Mouse (Mus musculus) lung, embryonic 14.5 days (tissue): Measurements from ENCODE around the gene Uaca. TPM values are rescaled to one million over a fixed set of nuclear protein-coding genes. Genes with fewer than 3 reads are reported as not detected.
A peak's percentile ranks its signal among the peaks of the same experiment; 100 is the strongest.

ENCODE experiments used
- ATAC-seq: fragments of 200-750 bp; cut with Nextera tagmentation; 2 replicates; pipeline ENCODE4 v1.8.0; 2017; ENCODE audit warnings: mild to moderate bottlenecking, moderate TSS enrichment, moderate library complexity; ENCODE audit not compliant: insufficient read depth
- DNase-seq: peaks from one replicate; pipeline ENCODE4 v3.0.0-alpha.2; 2015
- H3K27ac ChIP-seq: fragments of 300-500 bp; sonication (generic); 2 replicates; pipeline ENCODE4 v1.5.1; 2014; ENCODE audit warnings: low read depth, mild to moderate bottlenecking, moderate library complexity
- H3K27me3 ChIP-seq: fragments of 300-500 bp; sonication (generic); 2 replicates; pipeline ENCODE4 v1.6.1; 2014; ENCODE audit warnings: low read length, control low read depth; ENCODE audit not compliant: insufficient read depth
- H3K36me3 ChIP-seq: fragments of 300-500 bp; sonication (generic); 2 replicates; pipeline ENCODE4 v1.6.1; 2014; ENCODE audit warnings: control low read depth; ENCODE audit not compliant: insufficient read depth
- H3K4me1 ChIP-seq: fragments of 300-500 bp; sonication (generic); 2 replicates; pipeline ENCODE4 v1.6.1; 2014; ENCODE audit warnings: antibody characterized with exemption, control low read depth; ENCODE audit not compliant: insufficient read depth
- H3K4me2 ChIP-seq: fragments of 300-500 bp; sonication (generic); 2 replicates; pipeline ENCODE4 v1.6.1; 2014; ENCODE audit warnings: mild to moderate bottlenecking
- H3K4me3 ChIP-seq: fragments of 300-500 bp; sonication (generic); 2 replicates; pipeline ENCODE4 v1.5.1; 2014; ENCODE audit warnings: low read depth, low read length
- H3K9ac ChIP-seq: fragments of 300-500 bp; sonication (generic); 2 replicates; pipeline ENCODE4 v1.6.1; 2014
- H3K9me3 ChIP-seq: fragments of 300-500 bp; sonication (generic); 2 replicates; pipeline ENCODE4 v1.6.1; 2016; ENCODE audit warnings: low read depth, low read length, control low read depth
- CTCF ChIP-seq: IDR thresholded peaks from 2 replicates; pipeline ENCODE4 v1.5.1; 2016; ENCODE audit warnings: antibody characterized with exemption, low read depth
- WGBS: fragments of 180-500 bp; shearing (Covaris S2); extraction: QIAGEN DNeasy Blood & Tissue Kit; methylation state at CpG from one replicate; pipeline ENCODE4 v1.1.7; 2014; 5-methylcytosine and 5-hydroxymethylcytosine counted together
- polyA plus RNA-seq: library from polyadenylated mRNA; unstranded; fragments of >200 nt; fragmentation: Nextera tagmentation; extraction: Ambion mirVana; gene quantifications from 2 replicates; pipeline ENCODE4 v1.2.1, GENCODE M21; 2014

Uaca gene
- polyA plus RNA-seq, 1 experiment from 2014 or later, result 28.3 TPM

DNA sequence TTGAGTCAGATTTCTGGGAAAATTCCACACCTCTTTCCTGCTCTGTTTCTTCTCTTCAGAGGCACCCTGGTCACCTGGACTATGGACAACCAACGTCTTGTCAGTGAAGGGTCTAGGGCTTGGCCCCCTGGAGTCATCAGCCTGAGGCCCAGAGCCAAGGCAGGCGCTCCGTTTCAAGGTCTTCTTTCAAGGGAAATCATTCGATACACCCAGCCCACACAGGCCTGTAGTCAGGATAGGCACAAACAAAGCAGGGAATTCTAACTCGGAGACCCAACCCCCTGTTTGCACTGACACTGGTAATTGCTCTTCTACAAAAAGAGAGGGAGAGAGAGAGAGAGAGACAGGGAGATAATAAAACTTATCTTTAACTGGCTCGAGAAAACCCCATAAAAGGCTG, 42.4 kb upstream of the Uaca start:
- no peaks in the 10 kb centered on the region for H3K27me3 ChIP-seq
- DNase-seq (no peak), ATAC-seq (no peak)
- WGBS, result 60% methylated on average over 6 of the region's 6 CpGs
- H3K4me3 ChIP-seq, result no peak overlapping the region
- H3K9me3 ChIP-seq, result no peaks in the 10 kb centered on the region
- peaks cover 4% of the 10 kb centered on the region; the same call in 1 of the 2 replicates for H3K4me1 ChIP-seq
- no peaks in the 10 kb centered on the region for H3K36me3 ChIP-seq
- H3K4me2 ChIP-seq, result no peak overlapping the region
- H3K27ac ChIP-seq, result no peak overlapping the region
- H3K9ac ChIP-seq, result no peak overlapping the region
- TF ChIP-seq CTCF, result no peak

DNA sequence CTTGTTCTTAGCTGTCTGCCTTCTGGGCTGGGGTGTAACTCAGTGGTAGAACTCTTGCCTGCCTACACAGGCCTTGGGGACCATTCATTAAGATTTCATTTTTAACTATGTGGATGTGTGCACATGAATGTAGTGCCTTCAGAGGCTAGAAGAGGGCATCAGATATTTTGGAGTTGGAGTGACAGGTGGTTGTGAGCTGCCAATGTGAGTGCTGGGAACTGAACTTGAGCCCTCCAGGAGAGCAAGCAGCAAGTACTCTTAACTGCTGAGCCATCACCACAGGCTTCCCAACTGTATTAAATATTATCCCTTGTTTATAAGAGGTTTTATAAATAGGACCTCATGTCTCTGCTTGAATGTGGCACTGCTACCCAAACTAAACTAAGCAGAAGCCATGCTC, 41.7 kb upstream of the Uaca start:
- DNase-seq, result no peak

DNA sequence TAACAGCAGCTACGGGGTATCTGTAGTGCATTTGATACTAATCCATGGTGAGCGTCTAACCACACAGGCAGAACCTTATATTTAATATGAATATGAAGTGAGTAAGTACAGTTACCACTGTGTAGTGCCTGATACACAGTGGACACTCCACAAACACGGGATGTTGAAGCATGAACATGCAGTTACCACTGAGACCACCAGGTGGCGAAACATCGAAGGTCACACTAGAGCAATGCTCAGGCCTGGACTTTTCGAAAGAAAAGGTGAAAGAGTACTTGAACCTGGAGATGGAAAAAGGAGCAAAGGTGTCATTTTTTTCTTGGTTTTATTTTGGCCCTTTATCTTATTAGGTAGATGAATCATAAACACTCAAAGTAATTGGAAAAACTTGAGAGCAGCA, 38.1 kb upstream of the Uaca start:
- ATAC-seq, result peak; percentile 53; the same call in 1 of the 2 replicates
- DNase-seq, result peak; percentile 87
- WGBS, result 41% methylated on average over 6 of the region's 6 CpGs

More for the DNA sequence above, 41.7 kb upstream of the Uaca start:
- Histone ChIP-seq H3K36me3 (no peaks in the 10 kb centered on the region), H3K4me2 (no peak overlapping the region), H3K27ac (no peak overlapping the region), H3K9me3 (no peaks in the 10 kb centered on the region), H3K4me3 (no peak overlapping the region), H3K9ac (no peak overlapping the region), H3K27me3 (no peaks in the 10 kb centered on the region), H3K4me1 (peaks cover 11% of the 10 kb centered on the region; the same call in 1 of the 2 replicates)
- no peak for TF ChIP-seq CTCF
- no peak for ATAC-seq

DNA sequence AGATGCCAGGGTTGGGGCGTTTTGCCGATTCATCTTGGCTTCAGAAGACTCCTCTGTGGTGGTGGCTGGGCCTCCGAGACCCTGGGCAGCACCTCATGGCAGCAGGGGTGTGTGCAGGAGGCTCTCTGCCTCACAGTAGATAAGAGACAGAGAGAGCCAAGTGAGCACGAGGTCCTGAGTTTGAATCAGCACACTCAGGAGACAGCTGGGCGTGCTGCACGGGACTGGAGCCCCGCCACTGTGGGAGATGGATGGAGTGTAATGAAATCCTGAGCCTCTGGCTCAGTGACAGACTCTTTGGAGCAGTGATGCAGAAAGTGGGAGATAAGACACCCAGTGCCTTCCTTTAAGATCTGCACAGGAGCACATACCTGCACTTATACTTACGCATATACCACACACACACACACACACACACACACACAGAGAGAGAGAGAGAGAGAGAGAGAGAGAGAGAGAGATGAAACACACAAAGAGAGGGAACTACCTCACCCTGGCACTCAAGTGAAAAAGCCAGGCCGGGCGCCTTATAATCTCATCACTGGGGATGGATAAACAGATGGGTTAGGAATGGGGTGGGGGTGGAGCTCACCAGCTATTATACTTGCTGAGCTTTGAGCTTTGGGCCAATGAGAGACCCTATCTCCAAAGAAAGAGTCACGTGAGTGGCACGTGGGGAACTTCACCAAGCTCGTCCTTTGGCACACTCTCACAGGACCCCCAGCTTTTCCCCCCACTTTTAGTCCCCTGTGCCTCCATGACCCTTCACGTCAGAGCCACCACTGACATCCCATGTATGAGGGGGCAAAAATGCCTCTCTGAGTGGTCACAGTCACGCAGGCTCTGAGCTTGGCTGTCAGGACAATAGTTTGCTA, 37.2 kb upstream of the Uaca start:
- Histone ChIP-seq H3K27me3 (no peaks in the 10 kb centered on the region), H3K4me1 (peaks cover 29% of the 10 kb centered on the region), H3K4me2 (no peak overlapping the region), H3K9ac (no peak overlapping the region), H3K27ac (peak overlapping the region; percentile 77), H3K9me3 (no peaks in the 10 kb centered on the region), H3K36me3 (no peaks in the 10 kb centered on the region), H3K4me3 (no peak overlapping the region)
- no peak for TF ChIP-seq CTCF
- DNase-seq, result peak; percentile 69
- ATAC-seq, result peak; percentile 64
- 44% methylated on average over 15 of the region's 15 CpGs for WGBS

More for the DNA sequence above, 38.1 kb upstream of the Uaca start:
- peak; percentile 91 for TF ChIP-seq CTCF
- Histone ChIP-seq H3K27me3 (no peaks in the 10 kb centered on the region), H3K27ac (no peak overlapping the region), H3K9ac (no peak overlapping the region), H3K36me3 (no peaks in the 10 kb centered on the region), H3K4me2 (no peak overlapping the region), H3K9me3 (no peaks in the 10 kb centered on the region), H3K4me3 (no peak overlapping the region), H3K4me1 (peaks cover 29% of the 10 kb centered on the region)

DNA sequence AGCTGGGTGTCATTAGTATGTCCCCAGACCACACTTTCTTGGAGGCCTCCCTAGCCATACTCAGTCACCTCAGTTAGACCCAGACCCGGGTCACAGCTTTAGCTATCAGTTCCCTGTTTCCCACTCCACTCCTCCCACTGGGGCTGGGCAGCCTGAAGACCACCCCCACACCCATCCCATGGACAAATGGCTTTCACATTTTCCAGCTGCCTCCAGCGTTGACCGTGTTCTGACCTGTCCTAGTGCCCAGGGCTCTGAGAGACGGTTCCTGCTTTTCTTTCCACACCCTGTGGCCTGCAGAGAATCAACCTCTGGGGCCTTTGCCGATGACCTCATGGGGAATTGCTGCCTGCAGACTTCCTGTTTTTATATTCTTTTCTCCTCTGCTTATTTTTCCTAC, 36.5 kb upstream of the Uaca start:
- peak overlapping the region; percentile 16; the same call in 1 of the 2 replicates for H3K4me2 ChIP-seq
- peak overlapping the region; percentile 77 for H3K27ac ChIP-seq
- H3K9ac ChIP-seq, result no peak overlapping the region
- H3K4me1 ChIP-seq, result peaks cover 29% of the 10 kb centered on the region
- no peak overlapping the region for H3K4me3 ChIP-seq
- no peaks in the 10 kb centered on the region for H3K27me3 ChIP-seq
- DNase-seq, result peak; percentile 67
- no peak for TF ChIP-seq CTCF
- ATAC-seq, result peak; percentile 79
- WGBS, result 17% methylated on average over 5 of the region's 5 CpGs
- H3K9me3 ChIP-seq, result no peaks in the 10 kb centered on the region
- no peaks in the 10 kb centered on the region for H3K36me3 ChIP-seq

DNA sequence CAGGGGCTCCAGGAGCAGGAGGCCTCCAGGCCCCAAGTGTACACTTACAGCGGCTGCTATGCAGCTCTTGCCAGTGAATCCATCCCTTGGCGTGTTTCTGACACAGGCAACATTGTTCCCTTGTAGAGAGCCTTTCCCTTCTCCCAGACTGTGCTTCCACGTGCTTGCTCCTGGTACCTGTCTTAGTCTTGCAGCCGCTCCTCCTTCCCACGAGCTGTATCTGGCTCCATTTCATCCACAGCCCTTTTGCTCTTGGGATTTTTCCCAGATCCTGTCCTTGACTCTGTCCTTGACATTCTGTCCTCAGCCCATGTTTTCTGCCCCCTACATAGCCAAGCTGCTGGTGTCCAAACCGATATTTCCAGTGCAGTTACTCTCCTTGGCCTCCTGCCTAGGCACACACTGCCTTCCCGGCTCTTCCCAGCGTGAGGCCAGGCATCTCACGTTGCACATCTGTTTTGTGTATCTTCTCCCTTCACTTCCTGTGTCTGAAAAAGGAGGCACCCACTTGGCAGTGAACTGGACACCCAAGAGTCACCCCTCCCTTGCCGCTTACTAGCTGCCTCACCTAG, 34.8 kb upstream of the Uaca start:
- TF ChIP-seq CTCF, result no peak
- H3K4me2 ChIP-seq, result no peak overlapping the region
- DNase-seq, result peak; percentile 12
- H3K4me3 ChIP-seq, result no peak overlapping the region
- no peaks in the 10 kb centered on the region for H3K27me3 ChIP-seq
- no peaks in the 10 kb centered on the region for H3K9me3 ChIP-seq
- no peak overlapping the region for H3K9ac ChIP-seq
- WGBS, result 50% methylated on average over 10 of the region's 10 CpGs
- H3K4me1 ChIP-seq, result peaks cover 29% of the 10 kb centered on the region
- H3K27ac ChIP-seq, result 0 out of 2 replicates have a peak overlapping the region, but pooled peaks have one; percentile 7
- H3K36me3 ChIP-seq, result no peaks in the 10 kb centered on the region
- ATAC-seq, result no peak

DNA sequence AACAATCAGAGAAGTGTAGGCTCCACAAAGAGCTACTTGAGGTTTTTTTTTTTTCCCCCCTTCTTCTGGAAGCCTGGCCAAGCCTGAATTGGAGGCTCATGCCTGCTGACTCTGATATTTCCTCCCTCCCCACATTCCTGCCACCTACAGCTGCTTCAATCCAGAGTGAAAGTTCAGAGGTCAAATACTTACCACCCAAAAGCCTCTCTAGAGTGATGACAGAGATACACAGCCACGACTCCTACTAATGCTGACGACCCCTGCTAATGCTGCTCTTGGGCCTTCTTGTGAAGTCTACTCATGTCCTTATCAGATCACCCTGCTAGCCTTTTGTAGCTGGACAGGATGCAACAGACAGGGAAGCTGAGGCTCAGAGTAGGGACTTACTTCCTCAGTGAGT, 29.2 kb upstream of the Uaca start:
- Histone ChIP-seq H3K4me1 (0 out of 2 replicates have a peak, but pooled peaks cover 7% of the 10 kb centered on the region), H3K36me3 (no peaks in the 10 kb centered on the region), H3K9ac (no peak overlapping the region), H3K27me3 (no peaks in the 10 kb centered on the region), H3K27ac (no peak overlapping the region), H3K4me3 (no peak overlapping the region), H3K4me2 (no peak overlapping the region), H3K9me3 (no peaks in the 10 kb centered on the region)
- no peak for TF ChIP-seq CTCF
- no peak for ATAC-seq
- peak; percentile 46 for DNase-seq
- WGBS, result 14% methylated on average over 2 of the region's 2 CpGs
